Mouse (Mus musculus): ENCODE measurements at regions not wholly inside any gene's neighbourhood (a gene's known extent, or its start where the extent isn't known, plus 50 kb on each side); places are given as distances from the start of the nearest gene placed in this dataset.

- peak; percentile 84 for DNase-seq (ENCODE audit: low spot score)
These were observed 100.7 kb downstream of the Chic2 start for GRCm38 (mm10) chr5:74943737-74944403.

GRCm38 (mm10) chr5:74941426-74941825 lies 103.1 kb downstream of the Chic2 start:
- DNase-seq (ENCODE audit: low spot score) = no peak

- no peak for DNase-seq (ENCODE audit: low spot score)
These were observed 107.1 kb downstream of the Chic2 start for GRCm38 (mm10) chr5:74937416-74937940.

- no peak for DNase-seq (ENCODE audit: low spot score)
These were observed 108.5 kb downstream of the Chic2 start for GRCm38 (mm10) chr5:74936087-74936486.

- DNase-seq (ENCODE audit: low spot score) = no peak
These were observed 108.9 kb downstream of the Chic2 start for GRCm38 (mm10) chr5:74935676-74936075.

GRCm38 (mm10) chr5:74933276-74933675 lies 111.3 kb downstream of the Chic2 start:
- DNase-seq (ENCODE audit: low spot score) = no peak

GRCm38 (mm10) chr5:74932206-74932605 lies 112.4 kb downstream of the Chic2 start:
- no peak for DNase-seq (ENCODE audit: low spot score)

GRCm38 (mm10) chr5:74931765-74932164 lies 112.8 kb downstream of the Chic2 start:
- DNase-seq (ENCODE audit: low spot score) = no peak

- no peak for DNase-seq (ENCODE audit: low spot score)
These were observed 117.0 kb downstream of the Chic2 start for GRCm38 (mm10) chr5:74927543-74927942.

- no peak for DNase-seq (ENCODE audit: low spot score)
These were observed 118.8 kb downstream of the Chic2 start for GRCm38 (mm10) chr5:74925769-74926168.

- DNase-seq (ENCODE audit: low spot score) = no peak
These were observed 120.5 kb downstream of the Chic2 start for GRCm38 (mm10) chr5:74924031-74924533.

GRCm38 (mm10) chr5:74923337-74923736 lies 121.2 kb downstream of the Chic2 start:
- no peak for DNase-seq (ENCODE audit: low spot score)

- no peak for DNase-seq (ENCODE audit: low spot score)
These were observed 121.7 kb downstream of the Chic2 start for GRCm38 (mm10) chr5:74922881-74923280.

- no peak for DNase-seq (ENCODE audit: low spot score)
These were observed 123.6 kb downstream of the Chic2 start for GRCm38 (mm10) chr5:74920939-74921338.

GRCm38 (mm10) chr5:74920490-74920889 lies 124.1 kb downstream of the Chic2 start:
- no peak for DNase-seq (ENCODE audit: low spot score)

GRCm38 (mm10) chr5:74905504-74906061 lies 139.0 kb downstream of the Chic2 start:
- no peak for DNase-seq (ENCODE audit: low spot score)

GRCm38 (mm10) chr5:74904927-74905503 lies 139.6 kb downstream of the Chic2 start:
- no peak for DNase-seq (ENCODE audit: low spot score)

- no peak for DNase-seq (ENCODE audit: low spot score)
These were observed 140.2 kb downstream of the Chic2 start for GRCm38 (mm10) chr5:74904327-74904726.

- no peak for DNase-seq (ENCODE audit: low spot score)
These were observed 140.9 kb downstream of the Chic2 start for GRCm38 (mm10) chr5:74903711-74904110.

- no peak for DNase-seq (ENCODE audit: low spot score)
These were observed 147.4 kb downstream of the Chic2 start for GRCm38 (mm10) chr5:74897133-74897532.

- DNase-seq (ENCODE audit: low spot score) = no peak
These were observed 151.3 kb downstream of the Chic2 start for GRCm38 (mm10) chr5:74893276-74893675.

GRCm38 (mm10) chr5:74891541-74891940 lies 153.0 kb downstream of the Chic2 start:
- no peak for DNase-seq (ENCODE audit: low spot score)

- DNase-seq (ENCODE audit: low spot score) = no peak
These were observed 155.6 kb downstream of the Chic2 start for GRCm38 (mm10) chr5:74888934-74889333.

Measured in ovary, postnatal 14 days (tissue).